9 mouse cellular contexts compared by ENCODE assay signal in the genomic region with DNA sequence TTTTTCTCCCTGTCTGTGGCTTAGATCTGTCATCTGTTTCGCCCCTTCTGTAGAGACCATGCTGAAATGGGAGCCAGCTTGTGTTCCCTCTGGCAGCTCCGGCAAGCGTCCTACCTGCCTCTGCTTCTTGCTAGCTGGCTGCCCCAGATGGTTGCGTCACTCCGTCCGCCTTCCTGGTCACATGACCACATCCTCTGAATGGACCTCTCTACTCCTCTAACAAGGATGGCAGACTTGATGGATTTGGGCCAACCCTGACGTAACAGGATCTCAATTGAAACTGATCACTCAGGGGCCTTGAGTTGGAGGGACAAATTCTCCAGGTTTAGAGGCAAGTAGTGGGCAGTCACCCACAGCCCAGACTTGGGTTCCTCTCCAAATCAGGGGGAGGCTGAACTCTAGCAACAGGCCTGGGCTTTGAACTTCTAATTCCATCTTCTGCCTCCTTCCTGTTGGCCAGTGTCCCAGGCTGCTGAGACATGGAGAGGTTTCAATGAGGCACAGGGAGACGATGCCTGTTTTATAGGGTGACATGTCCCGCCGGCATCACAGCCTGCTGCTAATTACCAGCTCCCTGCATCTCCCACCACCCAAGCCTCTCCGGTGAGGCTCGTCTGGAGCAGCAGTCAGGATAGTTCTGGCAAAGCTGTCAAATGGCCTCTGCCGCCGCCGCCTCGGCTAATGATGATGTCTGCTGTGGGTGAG.
A peak's percentile ranks its signal among the peaks of the same experiment; 100 is the strongest.
DNase-seq lines count a peak whose midpoint lies in the region; ATAC-seq and TF ChIP-seq lines count a peak whose summit lies in the region.
"Had no signal": no experiment of that assay in that cellular context is flagged by ENCODE, and none has a peak within 500 bp of the region (broad histone marks: within the 10 kb centered on the region; RNA-seq: fewer than 3 reads in every experiment).

No protein-coding gene starts in this region.

- WGBS in lung, embryonic 14.5 days, result 36% methylated on average over 16 of the region's 16 CpGs

- H3K9me3 ChIP-seq in lung, embryonic 14.5 days (ENCODE audit: low read depth, low read length), result no peaks in the 10 kb centered on the region
- H3K9me3 ChIP-seq: neural tube, embryonic 12.5 days had no signal

- peak; percentile 18 for DNase-seq in kidney, adult 9 months
- no peak for DNase-seq in kidney, adult 18-20 months
- peak; percentile 48 to 51 for DNase-seq in heart, postnatal 10 days
- DNase-seq in lung, embryonic 14.5 days, result peak; percentile 77
- no peak for DNase-seq in urinary bladder, adult 2 months (ENCODE audit: low spot score)
- DNase-seq in cerebellum, adult 11 months, result no peak
- no peak for DNase-seq in adrenal gland, adult 18-20 months (ENCODE audit: low spot score in 2 of 2)

- no peak overlapping the region for H3K9ac ChIP-seq in lung, embryonic 14.5 days
- H3K9ac ChIP-seq: neural tube, embryonic 12.5 days had no signal

- H3K4me3 ChIP-seq in brown adipose tissue, adult 24 weeks (ENCODE audit: insufficient read depth, low read depth, low read length), result no peak overlapping the region
- no peak overlapping the region for H3K4me3 ChIP-seq in lung, embryonic 14.5 days (ENCODE audit: low read depth, low read length)
- H3K4me3 ChIP-seq: neural tube, embryonic 12.5 days had no signal

- TF ChIP-seq CTCF in lung, embryonic 14.5 days (IDR thresholded peaks at IDR 0.05; ENCODE audit: low read depth), result no peak

- intact Hi-C loops in heart, postnatal 10 days (cut with DNase I), result no loop called here

- H3K4me2 ChIP-seq in lung, embryonic 14.5 days, result no peak overlapping the region
- H3K4me2 ChIP-seq: neural tube, embryonic 12.5 days had no signal

- peaks cover 4% of the 10 kb centered on the region for H3K4me1 ChIP-seq in brown adipose tissue, adult 24 weeks (ENCODE audit: control insufficient read depth, insufficient read depth, insufficient read length, low read length)
- H3K4me1 ChIP-seq in lung, embryonic 14.5 days (ENCODE audit: insufficient read depth), result peaks cover 15% of the 10 kb centered on the region

- ATAC-seq in lung, embryonic 14.5 days (ENCODE audit: insufficient read depth), result no peak

- H3K27me3 ChIP-seq in lung, embryonic 14.5 days (ENCODE audit: insufficient read depth, low read length), result no peaks in the 10 kb centered on the region
- H3K27me3 ChIP-seq: neural tube, embryonic 12.5 days had no signal

- H3K27ac ChIP-seq in brown adipose tissue, adult 24 weeks (replicated peaks; ENCODE audit: low read depth, low read length), result peak overlapping the region; percentile 51
- no peak overlapping the region; the same call in 1 of the 2 replicates for H3K27ac ChIP-seq in lung, embryonic 14.5 days (ENCODE audit: low read depth)
- H3K27ac ChIP-seq: neural tube, embryonic 12.5 days had no signal

- H3K36me3 ChIP-seq in lung, embryonic 14.5 days (ENCODE audit: insufficient read depth), result no peaks in the 10 kb centered on the region
- H3K36me3 ChIP-seq: neural tube, embryonic 12.5 days had no signal

Comparison
In these comparisons a context has a peak if more than half of its experiments do, and no peak if none do; other contexts are left out.
1. DNase-seq: peak in kidney, adult 9 months (single experiment), heart, postnatal 10 days (2 of 2) and lung, embryonic 14.5 days (single experiment); none in kidney, adult 18-20 months (single experiment), urinary bladder, adult 2 months (single experiment), cerebellum, adult 11 months (single experiment) and adrenal gland, adult 18-20 months (0 of 2).